ENCODE assay signal across 9 mouse cellular contexts in genomic region chr11:37046671-37047070, GRCm38 (mm10).
DNase-seq lines count a peak whose midpoint lies in the region; ATAC-seq and TF ChIP-seq lines count a peak whose summit lies in the region.
"Had no signal": no experiment of that assay in that cellular context is flagged by ENCODE, and none has a peak within 500 bp of the region (broad histone marks: within the 10 kb centered on the region; RNA-seq: fewer than 3 reads in every experiment).

No protein-coding gene starts in this region.

- H3K27me3 ChIP-seq in forebrain, postnatal 0 days (ENCODE audit: insufficient read depth, low read length), result no peaks in the 10 kb centered on the region
- no peaks in the 10 kb centered on the region for H3K27me3 ChIP-seq in forebrain, embryonic 16.5 days (replicated peaks; ENCODE audit: control insufficient read depth, insufficient read depth, low read length)
- no peaks in the 10 kb centered on the region for H3K27me3 ChIP-seq in liver, adult 2 months (ENCODE audit: control insufficient read depth, insufficient read depth, low read length)
- H3K27me3 ChIP-seq in liver, embryonic 12.5 days (replicated peaks), result no peaks in the 10 kb centered on the region
- H3K27me3 ChIP-seq in limb, embryonic 10.5 days (ENCODE audit: low read depth, poor library complexity, severe bottlenecking), result no peaks in the 10 kb centered on the region
- H3K27me3 ChIP-seq in heart, embryonic 10.5 days (ENCODE audit: insufficient read depth, poor library complexity, severe bottlenecking), result no peaks in the 10 kb centered on the region
- H3K27me3 ChIP-seq: limb, embryonic 12.5 days had no signal

- no peaks in the 10 kb centered on the region for H3K4me1 ChIP-seq in forebrain, postnatal 0 days (ENCODE audit: insufficient read depth)
- no peaks in the 10 kb centered on the region for H3K4me1 ChIP-seq in forebrain, embryonic 16.5 days (replicated peaks; ENCODE audit: control insufficient read depth, insufficient read depth, low read length)
- H3K4me1 ChIP-seq in liver, adult 2 months (ENCODE audit: control insufficient read depth, insufficient read depth, low read length), result no peaks in the 10 kb centered on the region
- no peaks in the 10 kb centered on the region for H3K4me1 ChIP-seq in liver, embryonic 12.5 days
- H3K4me1 ChIP-seq in limb, embryonic 10.5 days, result peaks cover 15% of the 10 kb centered on the region
- H3K4me1 ChIP-seq in heart, embryonic 10.5 days, result no peaks in the 10 kb centered on the region

- DNase-seq in forebrain, postnatal 0 days, result no peak
- DNase-seq in liver, adult 2 months (ENCODE audit: extremely low read depth, low read depth, low spot score), result peak; percentile 22
- peak; percentile 48 to 54 for DNase-seq in adrenal gland, postnatal 36 days
- peak; percentile 49 for DNase-seq in limb, embryonic 10.5 days (ENCODE audit: low spot score)
- no peak for DNase-seq in B cell, adult 2 months
- DNase-seq in heart, embryonic 10.5 days (ENCODE audit: low spot score), result no peak

- H3K9me3 ChIP-seq in forebrain, postnatal 0 days (ENCODE audit: low read length), result no peaks in the 10 kb centered on the region
- H3K9me3 ChIP-seq in forebrain, embryonic 16.5 days (ENCODE audit: control insufficient read depth, low read length), result no peaks in the 10 kb centered on the region
- no peaks in the 10 kb centered on the region for H3K9me3 ChIP-seq in liver, embryonic 12.5 days (replicated peaks)
- no peaks in the 10 kb centered on the region for H3K9me3 ChIP-seq in limb, embryonic 10.5 days (replicated peaks)
- H3K9me3 ChIP-seq in heart, embryonic 10.5 days, result no peaks in the 10 kb centered on the region
- H3K9me3 ChIP-seq: limb, embryonic 12.5 days had no signal

- H3K4me2 ChIP-seq in forebrain, postnatal 0 days (ENCODE audit: low read depth), result no peak overlapping the region
- no peak overlapping the region for H3K4me2 ChIP-seq in forebrain, embryonic 16.5 days (ENCODE audit: low read length)
- no peak overlapping the region for H3K4me2 ChIP-seq in liver, embryonic 12.5 days
- H3K4me2 ChIP-seq: limb, embryonic 12.5 days had no signal

- no peaks in the 10 kb centered on the region for H3K36me3 ChIP-seq in forebrain, postnatal 0 days (ENCODE audit: insufficient read depth)
- no peaks in the 10 kb centered on the region for H3K36me3 ChIP-seq in forebrain, embryonic 16.5 days (ENCODE audit: control insufficient read depth, insufficient read depth)
- no peaks in the 10 kb centered on the region for H3K36me3 ChIP-seq in liver, adult 2 months (ENCODE audit: control insufficient read depth, insufficient read depth, low read length)
- H3K36me3 ChIP-seq in liver, embryonic 12.5 days, result no peaks in the 10 kb centered on the region
- no peaks in the 10 kb centered on the region for H3K36me3 ChIP-seq in limb, embryonic 10.5 days
- H3K36me3 ChIP-seq in heart, embryonic 10.5 days, result no peaks in the 10 kb centered on the region
- H3K36me3 ChIP-seq: limb, embryonic 12.5 days had no signal

- no peaks in the 10 kb centered on the region for H3K79me2 ChIP-seq in liver, adult 2 months (ENCODE audit: control insufficient read depth, insufficient read depth, low read length)

- TF ChIP-seq POLR2A in liver, adult 2 months (IDR thresholded peaks at IDR 0.05; ENCODE audit: extremely low read depth, insufficient read depth, low read length), result no peak

- 72% methylated on average over 5 of the region's 5 CpGs for WGBS in forebrain, postnatal 0 days
- WGBS in forebrain, embryonic 16.5 days, result 66% methylated on average over 5 of the region's 5 CpGs
- 45% methylated on average over 5 of the region's 5 CpGs for WGBS in liver, adult 2 months
- 32% methylated on average over 5 of the region's 5 CpGs for WGBS in liver, embryonic 12.5 days (ENCODE audit: insufficient replicate concordance)
- 69% methylated on average over 5 of the region's 5 CpGs for WGBS in limb, embryonic 10.5 days
- WGBS in heart, embryonic 10.5 days, result 59% methylated on average over 5 of the region's 5 CpGs

- no peak overlapping the region for H3K9ac ChIP-seq in forebrain, postnatal 0 days
- H3K9ac ChIP-seq in forebrain, embryonic 16.5 days (replicated peaks; ENCODE audit: low read depth, low read length), result no peak overlapping the region
- no peak overlapping the region for H3K9ac ChIP-seq in liver, adult 2 months (ENCODE audit: low read depth, low read length)
- no peak overlapping the region for H3K9ac ChIP-seq in liver, embryonic 12.5 days
- H3K9ac ChIP-seq: limb, embryonic 12.5 days had no signal

- no peak overlapping the region for H3K27ac ChIP-seq in forebrain, postnatal 0 days (ENCODE audit: low read depth, low read length)
- no peak overlapping the region for H3K27ac ChIP-seq in forebrain, embryonic 16.5 days (ENCODE audit: low read length)
- H3K27ac ChIP-seq in liver, adult 2 months (replicated peaks; ENCODE audit: insufficient read depth, low read depth, low read length), result no peak overlapping the region
- H3K27ac ChIP-seq in liver, embryonic 12.5 days, result no peak overlapping the region
- H3K27ac ChIP-seq in limb, embryonic 10.5 days, result no peak overlapping the region
- no peak overlapping the region for H3K27ac ChIP-seq in heart, embryonic 10.5 days
- H3K27ac ChIP-seq: limb, embryonic 12.5 days had no signal

- no peak overlapping the region for H3K4me3 ChIP-seq in forebrain, postnatal 0 days (ENCODE audit: low read depth, low read length)
- H3K4me3 ChIP-seq in forebrain, embryonic 16.5 days (replicated peaks; ENCODE audit: low read length), result no peak overlapping the region
- no peak overlapping the region for H3K4me3 ChIP-seq in liver, adult 2 months (ENCODE audit: insufficient read depth, low read depth, low read length)
- no peak overlapping the region for H3K4me3 ChIP-seq in liver, embryonic 12.5 days
- no peak overlapping the region for H3K4me3 ChIP-seq in limb, embryonic 10.5 days
- no peak overlapping the region for H3K4me3 ChIP-seq in heart, embryonic 10.5 days
- H3K4me3 ChIP-seq: limb, embryonic 12.5 days had no signal

- peak; percentile 56 for TF ChIP-seq CTCF in forebrain, postnatal 0 days (IDR thresholded peaks at IDR 0.05; ENCODE audit: low read depth)
- TF ChIP-seq CTCF in liver, adult 2 months (IDR thresholded peaks at IDR 0.05; ENCODE audit: low read depth, low read length), result peak; percentile 68

- ATAC-seq in forebrain, postnatal 0 days, result no peak
- ATAC-seq in forebrain, embryonic 16.5 days, result no peak
- ATAC-seq in liver, embryonic 12.5 days, result no peak

Comparison
In these comparisons a context has a peak if more than half of its experiments do, and no peak if none do; other contexts are left out.
1. DNase-seq: peak in liver, adult 2 months (single experiment), adrenal gland, postnatal 36 days (2 of 2) and limb, embryonic 10.5 days (single experiment); none in forebrain, postnatal 0 days (single experiment), B cell, adult 2 months (0 of 2) and heart, embryonic 10.5 days (single experiment).